Mouse (Mus musculus) bone marrow macrophage, adult 2 months (primary cell): ENCODE measurements at regions not wholly inside any gene's neighbourhood (a gene's known extent, or its start where the extent isn't known, plus 50 kb on each side); places are given as distances from the start of the nearest gene placed in this dataset.

Experiments
- CTCF ChIP-seq: IDR thresholded peaks from 2 replicates; pipeline ENCODE4 v1.5.1; 2012; ENCODE audit warnings: low read depth, mild to moderate bottlenecking, low read length, moderate library complexity
- POLR2A ChIP-seq: IDR thresholded peaks from 2 replicates; pipeline ENCODE4 v1.6.1; 2012; ENCODE audit warnings: mild to moderate bottlenecking, low read depth, low read length, borderline replicate concordance

- TF ChIP-seq CTCF (no peak), POLR2A (no peak)
Measured at GRCm38 (mm10) chr13:46043568-46043967, 78.8 kb upstream of the Atxn1 start.
